Mouse (Mus musculus) cerebellum, postnatal 25 days (tissue): ENCODE results near the gene Exph5.

Experiments used
- DNase-seq, 2 experiments: peaks; one replicate each; pipeline ENCODE4 v3.0.0; 2021; ENCODE audit warnings: mixed read lengths in 2 of 2

The Exph5 gene

DNA sequence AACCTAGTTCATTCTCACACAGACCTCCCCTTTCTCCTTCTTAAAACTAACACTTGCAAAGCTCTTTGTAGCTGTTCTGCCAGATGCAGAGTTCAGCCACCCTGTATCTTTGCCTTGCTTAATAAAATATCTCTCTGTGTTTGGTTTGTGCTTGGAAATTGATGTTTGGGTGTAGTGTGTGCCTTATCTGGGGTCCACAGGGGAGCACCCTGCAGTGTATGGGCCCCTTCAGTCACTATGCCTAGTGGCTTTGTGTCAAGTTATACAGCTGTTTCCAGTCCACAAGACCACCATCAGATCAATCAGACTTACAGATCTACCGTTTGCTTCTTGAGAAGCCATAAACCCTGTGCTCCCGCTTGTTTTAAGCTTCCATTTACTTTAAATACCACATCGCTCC, 108.0 kb downstream of the Exph5 start:
- no peak for DNase-seq

DNA sequence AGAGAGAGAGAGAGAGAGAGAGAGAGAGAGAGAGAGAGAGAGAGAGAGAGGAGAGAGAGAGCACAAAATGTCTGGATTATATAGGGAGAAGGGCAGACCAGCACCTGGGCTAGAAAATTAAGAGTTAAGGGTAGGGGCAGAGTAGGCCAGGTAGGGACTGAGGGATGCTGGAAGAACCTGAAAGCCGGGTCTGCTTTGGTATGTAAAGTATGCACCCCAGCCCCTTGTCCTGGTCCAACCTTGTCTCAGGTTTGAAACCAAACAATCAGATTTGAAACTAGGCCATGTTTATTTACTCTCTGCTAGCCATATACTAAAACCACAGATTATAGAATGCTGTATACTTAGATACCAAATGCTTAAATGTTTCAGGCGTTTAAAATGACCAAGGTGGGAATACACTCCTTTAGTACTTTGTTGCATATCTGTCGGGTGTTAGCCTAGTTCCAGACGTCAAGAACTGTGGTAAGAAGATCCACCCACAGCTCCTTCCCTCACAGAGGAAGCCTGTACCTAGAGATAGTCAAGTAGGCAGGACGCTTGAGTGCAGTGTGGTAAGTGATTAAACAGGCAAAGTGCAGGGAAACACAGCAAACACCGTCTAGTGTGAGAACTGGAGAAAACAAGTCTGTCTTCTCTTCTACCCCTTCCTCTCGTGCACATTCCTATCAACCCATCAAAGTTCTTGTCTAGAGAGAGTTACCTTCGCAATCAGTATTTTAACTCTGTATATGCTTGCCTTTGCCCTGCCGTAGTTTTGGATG, 120.8 kb downstream of the Exph5 start:
- DNase-seq = no peak

DNA sequence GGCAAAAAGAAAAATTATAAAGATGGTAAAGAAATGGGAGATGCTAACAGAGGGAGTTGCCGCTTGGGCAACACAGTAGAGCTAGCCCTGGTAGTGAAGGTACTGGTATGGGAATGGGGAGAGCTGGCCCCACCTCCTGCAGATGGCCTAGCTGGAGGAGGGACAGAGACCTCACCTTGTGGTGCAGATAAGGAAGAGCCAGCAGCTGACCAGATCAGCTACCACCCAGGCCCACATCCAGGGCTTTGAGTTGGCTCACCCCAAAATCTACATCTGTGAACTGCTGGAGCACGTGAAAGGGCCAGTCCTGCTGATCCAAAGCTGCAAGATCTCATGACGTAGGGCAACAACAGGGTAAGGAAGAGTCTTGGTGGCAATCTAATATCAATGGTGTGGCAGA, 125.3 kb downstream of the Exph5 start:
- no peak for DNase-seq
